Mouse (Mus musculus): ENCODE results near the gene Zswim1. TPM values are rescaled to one million over a fixed set of nuclear protein-coding genes. Genes with fewer than 3 reads are reported as not detected.

Gene Zswim1
- 8.9 and 9.1 TPM in 2 replicates for polyA plus RNA-seq (2016; fragmentation: Nextera tagmentation; extraction: Ambion mirVana)

GRCm38 (mm10) chr2:164822636-164823165, at the start of gene Zswim1:
TSS of gene Zswim1 (plus strand) at chr2:164822686.
- H3K4me3 ChIP-seq: peak within 1 kb of the TSS; percentile 76
- H3K36me3 ChIP-seq: peaks cover 51% of the 10 kb centered on the region
- H3K9me3 ChIP-seq (replicated peaks): no peaks in the 10 kb centered on the region
- peak within 1 kb of the TSS; percentile 84 for H3K4me2 ChIP-seq
- peaks cover 38% of the 10 kb centered on the region for H3K4me1 ChIP-seq
- H3K27me3 ChIP-seq (replicated peaks): no peaks in the 10 kb centered on the region
- peak within 1 kb of the TSS; percentile 79 for H3K27ac ChIP-seq
- peak; percentile 99 for ATAC-seq
- H3K9ac ChIP-seq: peak within 1 kb of the TSS; percentile 83
- WGBS (ENCODE audit: insufficient replicate concordance): 3% methylated on average over 32 of the region's 32 CpGs

- Histone ChIP-seq H3K4me1 (peaks cover 47% of the 10 kb centered on the region), H3K4me3 (peak overlapping the region; percentile 98), H3K9ac (peak overlapping the region; percentile 97), H3K27ac (peak overlapping the region; percentile 96), H3K27me3 (replicated peaks) (peaks cover 36% of the 10 kb centered on the region), H3K36me3 (peaks cover 35% of the 10 kb centered on the region), H3K9me3 (replicated peaks) (no peaks in the 10 kb centered on the region), H3K4me2 (peak overlapping the region; percentile 85)
- 57% methylated on average over 14 of the region's 14 CpGs for WGBS (ENCODE audit: insufficient replicate concordance)
- ATAC-seq: peak; percentile 6
Observed at GRCm38 (mm10) chr2:164773229-164773988, 49.1 kb upstream of the Zswim1 start.

GRCm38 (mm10) chr2:164773989-164774364, 48.5 kb upstream of the Zswim1 start:
- peaks cover 45% of the 10 kb centered on the region for H3K4me1 ChIP-seq
- H3K27ac ChIP-seq: peak overlapping the region; percentile 96
- peak overlapping the region; percentile 85 for H3K4me2 ChIP-seq
- peak; percentile 70 for ATAC-seq
- no peaks in the 10 kb centered on the region for H3K9me3 ChIP-seq (replicated peaks)
- H3K36me3 ChIP-seq: peaks cover 33% of the 10 kb centered on the region
- H3K9ac ChIP-seq: peak overlapping the region; percentile 97
- WGBS (ENCODE audit: insufficient replicate concordance): 26% methylated on average over 5 of the region's 5 CpGs
- peak overlapping the region; percentile 98 for H3K4me3 ChIP-seq
- H3K27me3 ChIP-seq (replicated peaks): peaks cover 42% of the 10 kb centered on the region

GRCm38 (mm10) chr2:164776130-164776529, 46.4 kb upstream of the Zswim1 start:
- Histone ChIP-seq H3K27ac (no peak overlapping the region), H3K9me3 (replicated peaks) (no peaks in the 10 kb centered on the region), H3K27me3 (replicated peaks) (peaks cover 60% of the 10 kb centered on the region), H3K9ac (no peak overlapping the region), H3K4me2 (no peak overlapping the region), H3K4me1 (peaks cover 39% of the 10 kb centered on the region), H3K36me3 (peaks cover 26% of the 10 kb centered on the region), H3K4me3 (no peak overlapping the region)
- ATAC-seq: no peak
- 81% methylated on average over 6 of the region's 6 CpGs for WGBS (ENCODE audit: insufficient replicate concordance)

GRCm38 (mm10) chr2:164776801-164777200, 45.7 kb upstream of the Zswim1 start:
- 44% methylated on average over 17 of the region's 17 CpGs for WGBS (ENCODE audit: insufficient replicate concordance)
- no peak overlapping the region for H3K27ac ChIP-seq
- H3K4me3 ChIP-seq: no peak overlapping the region
- no peak overlapping the region for H3K4me2 ChIP-seq
- H3K36me3 ChIP-seq: peaks cover 19% of the 10 kb centered on the region
- no peak overlapping the region for H3K9ac ChIP-seq
- ATAC-seq: no peak
- peaks cover 65% of the 10 kb centered on the region for H3K27me3 ChIP-seq (replicated peaks)
- H3K4me1 ChIP-seq: peaks cover 33% of the 10 kb centered on the region
- no peaks in the 10 kb centered on the region for H3K9me3 ChIP-seq (replicated peaks)

- H3K4me1 ChIP-seq: peaks cover 26% of the 10 kb centered on the region
- no peak for ATAC-seq
- no peak overlapping the region for H3K4me3 ChIP-seq
- H3K36me3 ChIP-seq: peaks cover 13% of the 10 kb centered on the region
- H3K9me3 ChIP-seq (replicated peaks): no peaks in the 10 kb centered on the region
- H3K27ac ChIP-seq: no peak overlapping the region
- H3K9ac ChIP-seq: no peak overlapping the region
- H3K4me2 ChIP-seq: no peak overlapping the region
- H3K27me3 ChIP-seq (replicated peaks): peaks cover 68% of the 10 kb centered on the region
- 70% methylated on average over 30 of the region's 30 CpGs for WGBS (ENCODE audit: insufficient replicate concordance)
Observed at GRCm38 (mm10) chr2:164777246-164778014, 45.1 kb upstream of the Zswim1 start.

GRCm38 (mm10) chr2:164778015-164778287, 44.5 kb upstream of the Zswim1 start:
- no peak for ATAC-seq
- 78% methylated on average over 11 of the region's 11 CpGs for WGBS (ENCODE audit: insufficient replicate concordance)
- peaks cover 68% of the 10 kb centered on the region for H3K27me3 ChIP-seq (replicated peaks)
- no peaks in the 10 kb centered on the region for H3K9me3 ChIP-seq (replicated peaks)
- H3K4me1 ChIP-seq: peaks cover 21% of the 10 kb centered on the region
- H3K36me3 ChIP-seq: peaks cover 8% of the 10 kb centered on the region
- H3K27ac ChIP-seq: no peak overlapping the region
- no peak overlapping the region for H3K4me3 ChIP-seq
- no peak overlapping the region for H3K9ac ChIP-seq
- H3K4me2 ChIP-seq: no peak overlapping the region

GRCm38 (mm10) chr2:164778809-164779208, 43.7 kb upstream of the Zswim1 start:
- peaks cover 72% of the 10 kb centered on the region for H3K27me3 ChIP-seq (replicated peaks)
- no peak overlapping the region for H3K27ac ChIP-seq
- H3K36me3 ChIP-seq: no peaks in the 10 kb centered on the region
- H3K4me3 ChIP-seq: no peak overlapping the region
- no peak for ATAC-seq
- H3K9ac ChIP-seq: no peak overlapping the region
- 64% methylated on average over 7 of the region's 7 CpGs for WGBS (ENCODE audit: insufficient replicate concordance)
- no peaks in the 10 kb centered on the region for H3K9me3 ChIP-seq (replicated peaks)
- peaks cover 13% of the 10 kb centered on the region for H3K4me1 ChIP-seq
- H3K4me2 ChIP-seq: no peak overlapping the region

- ATAC-seq: no peak
- peaks cover 8% of the 10 kb centered on the region for H3K4me1 ChIP-seq
- no peaks in the 10 kb centered on the region for H3K9me3 ChIP-seq (replicated peaks)
- H3K4me2 ChIP-seq: no peak within 1 kb of the TSS
- 69% methylated on average over 8 of the region's 8 CpGs for WGBS (ENCODE audit: insufficient replicate concordance)
- peaks cover 80% of the 10 kb centered on the region for H3K27me3 ChIP-seq (replicated peaks)
- H3K27ac ChIP-seq: no peak within 1 kb of the TSS
- H3K4me3 ChIP-seq: no peak within 1 kb of the TSS
- H3K9ac ChIP-seq: no peak within 1 kb of the TSS
- H3K36me3 ChIP-seq: no peaks in the 10 kb centered on the region
Observed at GRCm38 (mm10) chr2:164779481-164780086, 42.9 kb upstream of the Zswim1 start, which contains the start of gene Tnnc2. TSS of gene Tnnc2 (minus strand) at chr2:164779967.

GRCm38 (mm10) chr2:164781876-164782275, 40.6 kb upstream of the Zswim1 start:
- Histone ChIP-seq H3K36me3 (no peaks in the 10 kb centered on the region), H3K4me3 (no peak overlapping the region), H3K9ac (no peak overlapping the region), H3K27ac (no peak overlapping the region), H3K4me2 (no peak overlapping the region), H3K27me3 (replicated peaks) (peaks cover 80% of the 10 kb centered on the region), H3K4me1 (peaks cover 26% of the 10 kb centered on the region), H3K9me3 (replicated peaks) (no peaks in the 10 kb centered on the region)
- WGBS (ENCODE audit: insufficient replicate concordance): 58% methylated on average over 4 of the region's 4 CpGs
- no peak for ATAC-seq

GRCm38 (mm10) chr2:164783926-164784581, 38.4 kb upstream of the Zswim1 start:
- H3K36me3 ChIP-seq: 0 out of 2 replicates have a peak, but pooled peaks cover 9% of the 10 kb centered on the region
- H3K4me1 ChIP-seq: peaks cover 46% of the 10 kb centered on the region
- H3K27ac ChIP-seq: no peak overlapping the region
- 0 out of 2 replicates have a peak overlapping the region, but pooled peaks have one; percentile 99 for H3K4me2 ChIP-seq
- H3K4me3 ChIP-seq: no peak overlapping the region
- ATAC-seq: no peak
- no peaks in the 10 kb centered on the region for H3K9me3 ChIP-seq (replicated peaks)
- 67% methylated on average over 7 of the region's 7 CpGs for WGBS (ENCODE audit: insufficient replicate concordance)
- H3K9ac ChIP-seq: no peak overlapping the region
- peaks cover 62% of the 10 kb centered on the region for H3K27me3 ChIP-seq (replicated peaks)

All from liver, embryonic 12.5 days (tissue).